Mouse (Mus musculus) C2C12 (cell line): ENCODE results near the gene Ptges3l.

ENCODE experiments used
- CTCF ChIP-seq: IDR thresholded peaks from one replicate; pipeline ENCODE4 v1.5.1; 2011; ENCODE audit not compliant: control insufficient read depth, insufficient read depth, insufficient read length
- USF1 ChIP-seq: IDR thresholded peaks from one replicate; pipeline ENCODE4 v1.6.1; 2011; ENCODE audit warnings: low read depth, mild to moderate bottlenecking, control low read depth, moderate library complexity

DNA sequence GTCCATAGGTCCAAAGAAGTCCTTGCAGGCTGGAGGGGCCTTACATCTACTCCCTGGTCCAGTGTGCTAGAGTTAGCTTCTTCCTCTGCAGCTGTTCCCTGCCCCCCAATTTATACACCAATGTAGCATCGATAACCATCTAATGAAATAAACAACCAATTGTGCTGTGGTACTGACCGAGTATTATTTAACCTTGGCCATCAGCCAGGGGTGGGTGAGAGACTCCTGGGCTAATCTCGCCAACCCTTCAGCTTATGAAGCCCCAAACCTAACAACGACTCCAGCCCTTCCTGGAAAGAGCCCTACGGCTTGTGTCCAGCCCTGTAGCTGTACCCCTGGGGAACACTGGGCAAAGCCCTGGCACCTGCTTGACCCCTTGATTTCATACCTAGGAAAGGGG, 49.2 kb upstream of the Ptges3l start:
- TF ChIP-seq CTCF = no peak
- no peak for TF ChIP-seq USF1
